Mouse (Mus musculus): ENCODE measurements at regions not wholly inside any gene's neighbourhood (a gene's known extent, or its start where the extent isn't known, plus 50 kb on each side); places are given as distances from the start of the nearest gene placed in this dataset.
A peak's percentile ranks its signal among the peaks of the same experiment; 100 is the strongest.

DNA sequence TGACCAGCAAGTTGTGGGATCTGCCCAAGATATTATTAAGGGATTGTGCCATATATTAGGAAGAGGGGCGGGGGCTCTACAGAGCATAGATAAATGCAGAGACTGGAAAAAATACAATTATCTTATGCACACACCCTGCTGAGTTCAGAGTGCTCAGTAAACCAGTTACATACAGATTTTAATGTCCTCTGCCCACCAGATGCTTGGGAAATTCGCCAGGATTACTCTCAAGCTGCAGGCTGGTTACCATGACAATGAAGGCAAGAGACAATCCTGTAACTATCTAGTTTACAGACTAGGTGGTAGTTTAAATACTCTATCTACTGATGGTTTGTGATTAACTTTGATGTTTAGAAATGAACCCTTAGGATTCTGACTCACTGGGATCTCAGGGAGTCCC, 220.2 kb downstream of the Emp1 start:
- peak; percentile 40 to 49 for DNase-seq (ENCODE audit: low spot score in 2 of 2)
- intact Hi-C loops (cut with DNase I): no loop called here

DNA sequence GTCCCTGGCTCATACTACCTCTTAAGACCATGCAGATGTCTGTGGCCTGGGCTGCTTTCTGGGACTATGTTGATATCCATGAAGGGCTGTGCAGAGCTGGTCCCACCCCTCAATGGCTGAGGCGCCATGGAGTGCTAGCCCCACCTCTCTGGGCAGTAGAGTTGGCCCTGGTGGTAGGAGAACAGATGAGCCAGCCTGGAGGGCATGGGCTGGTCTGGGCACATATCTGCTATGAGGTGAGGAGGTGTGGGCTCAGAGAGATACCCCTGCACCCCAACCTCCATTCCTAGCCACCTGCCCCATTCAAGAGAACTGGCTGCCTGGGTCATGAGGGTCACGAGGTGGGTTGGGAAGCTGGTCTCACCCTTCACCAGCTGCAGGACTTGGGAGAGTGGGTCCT, 222.4 kb downstream of the Emp1 start:
- DNase-seq (ENCODE audit: low spot score in 2 of 2): no peak
- intact Hi-C loops (cut with DNase I): no loop called here

- intact Hi-C loops (cut with DNase I): no loop called here
- no peak for DNase-seq (ENCODE audit: low spot score in 2 of 2)
Observed at GRCm38 (mm10) chr6:135590084-135590483, 227.7 kb downstream of the Emp1 start.

DNA sequence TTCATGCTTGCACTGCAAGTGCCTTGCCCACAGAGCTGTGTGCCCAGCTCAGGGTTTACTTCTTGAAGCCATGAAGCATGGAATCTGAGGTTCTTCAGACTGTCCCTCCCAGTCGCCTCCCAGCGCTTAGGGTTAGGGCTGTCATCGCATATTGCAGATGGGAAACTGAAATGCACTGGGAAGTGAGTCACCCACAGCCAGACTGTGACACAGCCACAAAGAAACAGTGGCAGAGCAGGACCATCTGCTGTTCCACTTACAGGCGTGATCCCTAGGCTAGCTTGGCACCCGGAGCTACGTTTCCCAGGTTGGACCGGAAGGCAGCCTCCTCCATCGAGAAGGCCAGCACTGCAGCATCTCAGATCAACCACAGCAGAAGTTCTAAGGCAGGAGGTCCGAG, 228.7 kb downstream of the Emp1 start:
- DNase-seq (ENCODE audit: low spot score in 2 of 2): no peak
- intact Hi-C loops (cut with DNase I): no loop called here

DNA sequence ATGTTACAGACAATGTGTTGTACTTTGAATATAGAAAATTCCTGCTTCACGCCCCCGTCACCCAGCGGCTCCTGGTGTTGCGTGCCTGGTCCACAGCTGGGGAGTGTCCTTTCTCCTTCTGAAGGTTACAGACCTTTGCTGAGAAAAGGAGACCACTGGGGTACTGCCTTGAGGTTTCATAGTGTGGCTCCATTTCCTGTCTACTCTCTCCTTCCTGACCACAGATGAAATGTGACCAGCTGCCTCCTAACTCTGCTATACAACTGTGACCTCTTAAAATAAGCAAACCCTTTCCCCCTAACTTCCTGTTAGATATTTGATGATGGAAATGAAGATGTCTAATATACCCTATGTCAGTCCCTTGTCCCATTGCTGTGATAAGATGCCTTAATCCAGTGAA, 234.0 kb downstream of the Emp1 start:
- no peak for DNase-seq (ENCODE audit: low spot score in 2 of 2)
- intact Hi-C loops (cut with DNase I): no loop called here

DNA sequence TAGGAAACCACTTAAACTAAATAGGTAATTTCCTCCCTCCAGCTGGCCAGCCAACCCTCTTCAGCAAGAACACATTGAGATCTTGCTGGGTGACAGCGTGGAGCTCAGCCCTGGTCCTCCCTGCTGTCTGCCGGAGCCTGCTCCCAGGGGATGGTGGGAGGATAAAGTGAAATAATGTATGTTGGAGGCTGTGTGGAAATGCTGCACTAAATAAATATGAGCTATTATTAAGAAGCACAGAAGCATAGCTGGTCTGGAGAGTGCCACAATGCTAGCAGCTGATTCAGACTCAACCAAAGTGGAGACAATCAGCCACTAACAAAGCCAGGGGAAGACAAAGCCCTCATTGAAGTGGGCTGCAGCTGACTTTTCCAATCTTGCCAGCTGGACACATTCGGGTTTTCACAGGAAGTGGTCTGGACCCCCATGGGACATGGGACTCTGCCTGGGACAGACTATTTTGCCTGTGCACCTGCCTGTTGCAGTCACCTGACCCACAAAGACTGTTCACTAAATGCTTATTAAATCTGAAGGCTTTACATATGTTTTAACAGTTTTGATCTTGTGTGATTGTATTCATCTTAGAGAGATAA, 248.3 kb downstream of the Emp1 start:
- no peak for DNase-seq (ENCODE audit: low spot score in 2 of 2)
- intact Hi-C loops (cut with DNase I): no loop called here

DNA sequence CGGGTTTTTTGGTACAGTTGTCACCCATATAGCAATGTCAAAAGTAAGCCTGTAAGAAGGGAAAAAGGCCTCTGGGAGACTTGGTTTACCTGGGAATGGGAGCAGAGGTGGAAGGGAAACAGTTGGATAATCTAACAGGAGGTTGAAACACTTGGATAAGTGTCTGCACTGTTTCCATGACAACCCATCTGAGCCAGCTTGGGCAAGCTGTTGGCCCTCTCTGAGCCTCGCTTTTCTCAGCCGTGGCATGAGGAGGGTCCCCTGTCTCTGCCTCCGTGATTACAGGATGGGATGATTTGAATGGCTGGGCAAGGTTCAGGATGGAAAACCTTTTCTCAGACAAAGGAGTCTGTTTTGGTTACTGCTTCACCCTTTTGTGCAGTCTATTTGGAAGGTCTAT, 265.6 kb downstream of the Emp1 start:
- peak; percentile 40 to 44 for DNase-seq (ENCODE audit: low spot score in 2 of 2)
- intact Hi-C loops (cut with DNase I): no loop called here

DNA sequence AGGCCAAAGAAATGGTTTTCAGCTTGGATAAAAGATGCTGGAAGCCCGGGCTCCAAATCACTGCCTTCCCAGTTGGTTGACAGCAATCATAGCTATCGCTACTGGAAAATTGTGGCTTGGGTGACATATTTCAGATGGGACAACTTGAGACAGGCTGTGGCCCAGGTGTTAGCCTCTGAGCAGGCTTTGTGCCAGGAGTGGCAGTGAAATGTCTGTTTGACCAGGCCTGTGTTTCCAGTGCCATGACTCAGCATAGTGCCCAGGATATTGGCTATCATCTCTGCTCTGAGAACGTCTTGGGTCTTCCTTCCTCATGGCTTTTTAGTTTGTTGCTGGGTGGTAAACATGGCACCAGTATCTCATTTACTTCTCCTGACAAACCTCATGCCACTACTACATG, 266.9 kb downstream of the Emp1 start:
- no peak for DNase-seq (ENCODE audit: low spot score in 2 of 2)
- intact Hi-C loops (cut with DNase I): no loop called here

DNA sequence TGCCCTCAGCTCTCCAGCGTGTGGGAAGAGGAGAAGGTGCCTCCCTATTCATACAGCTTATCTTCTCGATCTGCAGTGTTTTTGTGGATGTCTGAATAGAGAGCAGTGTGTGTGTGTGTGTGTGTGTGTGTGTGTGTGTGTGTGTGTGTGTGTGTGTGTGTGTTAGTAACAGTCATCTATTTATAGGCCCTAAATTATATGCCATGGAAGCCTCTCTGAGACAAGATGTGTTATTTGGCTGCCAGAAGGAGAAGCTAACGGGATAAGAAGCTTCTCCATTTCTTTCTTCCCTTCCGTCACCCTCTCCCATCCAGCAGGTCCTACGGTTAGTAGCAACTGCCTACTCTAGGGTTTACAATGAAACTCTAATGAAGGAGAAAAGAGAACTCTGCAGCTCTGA, 270.3 kb downstream of the Emp1 start:
- intact Hi-C loops (cut with DNase I): no loop called here
- peak in 1 of 2 experiments; percentile 74 for DNase-seq (ENCODE audit: low spot score in 2 of 2)

DNA sequence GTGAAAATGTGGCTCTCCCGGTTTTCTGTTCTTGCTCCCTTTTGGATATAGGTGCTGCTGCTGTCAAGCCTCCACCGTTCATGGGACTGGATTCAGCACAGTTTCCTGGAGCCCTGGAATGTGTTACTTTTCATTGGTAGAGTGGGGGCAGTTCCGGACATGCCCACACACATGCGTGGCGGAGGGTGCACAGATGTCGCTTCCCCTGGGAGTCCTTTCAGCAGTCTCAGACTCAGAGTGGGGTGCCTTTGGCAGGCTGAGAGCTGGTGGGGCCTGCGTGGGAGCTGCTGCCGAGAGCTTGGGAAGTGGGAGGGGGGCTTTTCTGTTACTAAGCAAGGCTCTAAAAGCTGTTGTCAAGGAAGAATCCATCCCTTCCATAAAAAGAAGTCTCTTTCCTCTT, 274.3 kb downstream of the Emp1 start:
- peak; percentile 85 to 86 for DNase-seq (ENCODE audit: low spot score in 2 of 2)
- intact Hi-C loops (cut with DNase I): loop anchor here (2.0 kb wide), 1 partner anchor 110 kb away; no protein-coding TSS in a partner anchor

- DNase-seq (ENCODE audit: low spot score in 2 of 2): peak in 1 of 2 experiments; percentile 30
- intact Hi-C loops (cut with DNase I): loop anchor here (5.0 kb wide), 1 partner anchor 200 kb away; no protein-coding TSS in a partner anchor
Observed at GRCm38 (mm10) chr6:135642711-135643110, 280.4 kb downstream of the Emp1 start.

DNA sequence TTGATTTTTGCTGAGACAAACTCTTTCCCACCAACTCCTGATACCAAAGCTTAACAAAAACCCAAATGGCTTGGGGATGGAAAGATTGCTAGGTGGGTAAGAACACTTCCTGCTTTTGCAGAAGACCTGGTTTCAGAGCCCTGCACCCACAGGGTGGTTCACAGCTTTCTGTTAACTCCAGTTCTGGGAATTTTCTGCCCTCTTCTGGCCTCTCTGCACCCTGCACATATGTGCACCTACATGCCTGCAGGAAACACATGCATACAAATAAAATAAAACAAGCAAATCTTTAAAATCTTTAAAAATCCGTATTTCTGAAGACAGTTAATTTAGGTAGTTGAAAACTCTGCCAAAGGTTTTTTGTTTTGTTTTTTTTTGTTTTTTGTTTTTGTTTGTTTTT, 283.8 kb downstream of the Emp1 start:
- intact Hi-C loops (cut with DNase I): no loop called here
- DNase-seq (ENCODE audit: low spot score in 2 of 2): no peak

DNA sequence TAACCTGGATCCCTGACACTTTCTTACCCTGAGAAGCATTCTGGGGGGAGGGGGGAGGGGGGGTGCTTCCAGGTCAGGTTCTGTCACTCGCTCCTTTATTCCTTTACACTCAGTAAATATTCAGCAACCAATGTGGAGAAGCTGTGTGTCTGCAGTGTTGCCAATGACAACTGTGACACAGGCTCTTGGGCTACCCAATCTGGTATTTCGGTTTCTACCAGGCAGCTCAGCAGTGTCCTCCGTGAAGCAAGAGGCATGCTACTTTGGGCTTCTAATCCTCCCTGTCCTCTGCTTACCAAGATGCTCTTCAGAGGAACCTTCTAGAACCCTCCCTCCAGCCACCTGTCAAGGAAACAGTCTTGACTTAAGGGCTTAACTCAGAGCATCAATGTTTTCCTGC, 290.7 kb downstream of the Emp1 start:
- intact Hi-C loops (cut with DNase I): no loop called here
- DNase-seq (ENCODE audit: low spot score in 2 of 2): peak in 1 of 2 experiments; percentile 21

GRCm38 (mm10) chr6:135662386-135662785, 300.0 kb downstream of the Emp1 start:
- DNase-seq (ENCODE audit: low spot score in 2 of 2): peak; percentile 27 to 28
- intact Hi-C loops (cut with DNase I): no loop called here

- no peak for DNase-seq (ENCODE audit: low spot score in 2 of 2)
- intact Hi-C loops (cut with DNase I): no loop called here
Observed at GRCm38 (mm10) chr6:135662801-135663537, 300.6 kb downstream of the Emp1 start.
